Mouse (Mus musculus): ENCODE measurements around the gene Dcst1.

DNA sequence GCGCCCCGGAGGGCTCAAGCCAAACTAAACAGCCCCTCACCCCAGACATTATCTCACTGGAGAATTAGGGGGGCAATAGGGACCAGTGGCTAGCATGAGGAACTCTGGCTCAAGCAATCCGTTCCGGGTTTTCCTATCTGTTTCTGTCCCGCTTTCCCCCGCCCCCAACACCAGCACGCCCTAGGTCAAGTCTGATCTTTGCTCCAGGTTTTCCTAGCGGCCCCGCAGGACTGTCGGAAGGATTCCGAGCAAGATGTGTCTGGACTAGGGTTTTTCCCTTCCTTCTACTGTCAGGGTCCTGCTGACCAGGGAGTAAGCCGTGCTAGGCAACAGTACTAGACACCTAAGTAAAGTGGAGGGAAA, 29.8 kb upstream of the Dcst1 start:
- TF ChIP-seq CTCF (IDR thresholded peaks at IDR 0.05; ENCODE audit: borderline replicate concordance, insufficient read depth, low read length) (no peak), POLR2A (IDR thresholded peaks at IDR 0.05; ENCODE audit: low read depth, low read length) (peak; percentile 85)

All from embryonic fibroblast, embryonic 13.5 days (primary cell).